Mouse (Mus musculus) CH12.LX (cell line): ENCODE data around the gene Pop4. TPM values are rescaled to one million over a fixed set of nuclear protein-coding genes. Genes with fewer than 3 reads are reported as not detected.

Experiments used
- DNase-seq: peaks from one replicate; pipeline ENCODE4 v3.0.0-alpha.2; 2013; ENCODE audit errors: extremely low read depth
- H3K27ac ChIP-seq: 2 replicates; pipeline ENCODE4 v1.5.1; 2012; ENCODE audit warnings: low read depth, mild to moderate bottlenecking, control low read depth, moderate library complexity; ENCODE audit not compliant: insufficient read depth
- H3K27me3 ChIP-seq: replicated peaks from 2 replicates; pipeline ENCODE3; 2012; ENCODE audit warnings: inconsistent platforms
- H3K36me3 ChIP-seq, 2 experiments: replicated peaks in 1 of 2; 2 replicates each; pipeline versions ENCODE3 to v1.6.1; 2012; ENCODE audit warnings: inconsistent platforms in 1 of 2, low read length in 1 of 2, mild to moderate bottlenecking in 1 of 2, mixed read lengths in 1 of 2, moderate library complexity in 1 of 2; ENCODE audit not compliant: control insufficient read depth in 1 of 2, insufficient read depth in 1 of 2
- H3K4me1 ChIP-seq, 2 experiments: 2 replicates each; pipeline ENCODE4 v1.6.1; 2012; ENCODE audit warnings: inconsistent platforms in 1 of 2, moderate library complexity in 1 of 2; ENCODE audit not compliant: insufficient read depth in 2 of 2, control insufficient read depth in 1 of 2
- H3K4me2 ChIP-seq: 2 replicates; pipeline ENCODE4 v1.6.1; 2012; ENCODE audit warnings: low read depth, mild to moderate bottlenecking, control low read depth; ENCODE audit not compliant: poor library complexity, insufficient read depth, severe bottlenecking
- H3K4me3 ChIP-seq, 3 experiments: fragments of 150-350 bp in 1 of 3; sonication (generic) in 1 of 3; replicated peaks in 1 of 3; 2 replicates each; pipeline versions ENCODE3 to v1.5.1; 2011 to 2012; ENCODE audit warnings: low read depth in 2 of 3, low read length in 2 of 3, mild to moderate bottlenecking in 2 of 3, moderate library complexity in 2 of 3, control low read depth in 1 of 3, improper control_type of control experiment in 1 of 3, inconsistent platforms in 1 of 3, mixed read lengths in 1 of 3; ENCODE audit not compliant: poor library complexity in 1 of 3
- H3K79me2 ChIP-seq: replicated peaks from 2 replicates; pipeline ENCODE4 v1.6.1; 2012; ENCODE audit warnings: mild to moderate bottlenecking, moderate library complexity; ENCODE audit not compliant: control insufficient read depth, poor library complexity, insufficient read depth, severe bottlenecking; ENCODE audit errors: extremely low read depth
- H3K9ac ChIP-seq: 2 replicates; pipeline ENCODE4 v1.6.1; 2012; ENCODE audit warnings: low read depth, mild to moderate bottlenecking, control low read depth, moderate library complexity; ENCODE audit not compliant: insufficient read depth
- H3K9me3 ChIP-seq: replicated peaks from 2 replicates; pipeline ENCODE3; 2012; ENCODE audit warnings: low read length, inconsistent platforms, mixed read lengths
- BHLHE40 ChIP-seq: IDR thresholded peaks from 2 replicates; pipeline ENCODE4 v1.6.1; 2011; ENCODE audit warnings: mild to moderate bottlenecking, low read depth, low read length, improper control_type of control experiment
- E2F4 ChIP-seq: IDR thresholded peaks from 2 replicates; pipeline ENCODE4 v1.6.1; 2011; ENCODE audit warnings: low read depth, low read length, improper control_type of control experiment; ENCODE audit not compliant: insufficient replicate concordance
- EP300 ChIP-seq: IDR thresholded peaks from 2 replicates; pipeline ENCODE4 v1.6.1; 2011; ENCODE audit warnings: low read length, improper control_type of control experiment
- ETS1 ChIP-seq: conservative IDR thresholded peaks from 2 replicates; pipeline ENCODE4 v1.6.1; 2012; ENCODE audit warnings: low read depth, mild to moderate bottlenecking, inconsistent platforms, low read length, improper control_type of control experiment, moderate library complexity
- GABPA ChIP-seq: IDR thresholded peaks from 2 replicates; pipeline ENCODE4 v1.6.1; 2012; ENCODE audit warnings: low read depth, low read length, improper control_type of control experiment, inconsistent platforms; ENCODE audit not compliant: insufficient replicate concordance
- JUN ChIP-seq: IDR thresholded peaks from 2 replicates; pipeline ENCODE4 v1.6.1; 2011; ENCODE audit warnings: low read depth, mild to moderate bottlenecking, low read length, improper control_type of control experiment, moderate library complexity; ENCODE audit not compliant: insufficient read depth
- KAT2A ChIP-seq: IDR thresholded peaks from 2 replicates; pipeline ENCODE4 v1.6.1; 2012; ENCODE audit warnings: low read length, improper control_type of control experiment, inconsistent platforms; ENCODE audit not compliant: insufficient replicate concordance
- MAFK ChIP-seq: IDR thresholded peaks from 2 replicates; pipeline ENCODE4 v1.6.1; 2011; ENCODE audit warnings: low read length, improper control_type of control experiment; ENCODE audit not compliant: insufficient replicate concordance
- MAX ChIP-seq: IDR thresholded peaks from 2 replicates; pipeline ENCODE4 v1.6.1; 2011; ENCODE audit warnings: low read length, improper control_type of control experiment
- MAZ ChIP-seq: IDR thresholded peaks from 2 replicates; pipeline ENCODE4 v1.6.1; 2012; ENCODE audit warnings: low read depth, mild to moderate bottlenecking, inconsistent platforms, low read length, improper control_type of control experiment, moderate library complexity
- MEF2A ChIP-seq: IDR thresholded peaks from 2 replicates; pipeline ENCODE4 v1.6.1; 2014; ENCODE audit warnings: low read depth, mild to moderate bottlenecking, inconsistent platforms, low read length, improper control_type of control experiment, borderline replicate concordance
- MXI1 ChIP-seq: IDR thresholded peaks from 2 replicates; pipeline ENCODE4 v1.6.1; 2011; ENCODE audit warnings: mild to moderate bottlenecking, low read depth, low read length, improper control_type of control experiment
- NRF1 ChIP-seq: IDR thresholded peaks from 2 replicates; pipeline ENCODE4 v1.6.1; 2014; ENCODE audit warnings: low read depth, mild to moderate bottlenecking, inconsistent platforms, low read length, improper control_type of control experiment, moderate library complexity
- RCOR1 ChIP-seq: conservative IDR thresholded peaks from 2 replicates; pipeline ENCODE4 v1.6.1; 2012; ENCODE audit warnings: low read depth, mild to moderate bottlenecking, inconsistent platforms, low read length, improper control_type of control experiment
- SIN3A ChIP-seq: IDR thresholded peaks from 2 replicates; pipeline ENCODE4 v1.6.1; 2012; ENCODE audit warnings: low read length, improper control_type of control experiment, inconsistent platforms
- TCF12 ChIP-seq: IDR thresholded peaks from 2 replicates; pipeline ENCODE4 v1.6.1; 2014; ENCODE audit warnings: low read depth, mild to moderate bottlenecking, inconsistent platforms, low read length, improper control_type of control experiment
- UBTF ChIP-seq: IDR thresholded peaks from 2 replicates; pipeline ENCODE4 v1.6.1; 2012; ENCODE audit warnings: low read depth, mild to moderate bottlenecking, inconsistent platforms, low read length, improper control_type of control experiment, moderate library complexity
- ZC3H11A ChIP-seq: IDR thresholded peaks from 2 replicates; pipeline ENCODE4 v1.6.1; 2012; ENCODE audit warnings: low read depth, mild to moderate bottlenecking, inconsistent platforms, low read length, improper control_type of control experiment
- ZKSCAN1 ChIP-seq: IDR thresholded peaks from 2 replicates; pipeline ENCODE4 v1.6.1; 2012; ENCODE audit warnings: low read depth, inconsistent platforms, low read length, improper control_type of control experiment, borderline replicate concordance
- ZMIZ1 ChIP-seq: IDR thresholded peaks from 2 replicates; pipeline ENCODE4 v1.6.1; 2012; ENCODE audit warnings: low read depth, mild to moderate bottlenecking, inconsistent platforms, low read length, improper control_type of control experiment
- dilution Hi-C: fragments of 300-500 bp; cut with MboI; formaldehyde crosslinking; loops from 2 replicates; pipeline ENCODE4 v1.14.3; 2020; ENCODE audit warnings: low sequenced_read_pairs; ENCODE audit not compliant: extremely low pct_unique_long_range_greater_than_20kb, extremely low pct_ligation_motif_present
- in situ Hi-C: fragments of 300-500 bp; cut with MboI; formaldehyde crosslinking; loops from 3 replicates; pipeline ENCODE4 v1.14.3; 2019; ENCODE audit warnings: low sequenced_read_pairs, low pct_ligation_motif_present, low pct_unique_long_range_greater_than_20kb, mixed read lengths
- polyA plus RNA-seq: library from polyadenylated mRNA; unstranded; fragments of >175 nt; gene quantifications from 2 replicates; pipeline ENCODE4 v1.2.1, GENCODE M21; 2012; ENCODE audit warnings: low read depth; ENCODE audit not compliant: insufficient read length
- total RNA-seq, 2 experiments: library from RNA; depleted of rRNA; stranded (reverse); fragments of 300-350 nt in 1 of 2; fragments of >200 nt in 1 of 2; gene quantifications; 2 replicates each; pipeline ENCODE4 v1.2.3; 2012 to 2014

The Pop4 gene
- total and polyA plus RNA-seq, 3 experiments: 33.5 to 64.0 (median 50.5) TPM

DNA sequence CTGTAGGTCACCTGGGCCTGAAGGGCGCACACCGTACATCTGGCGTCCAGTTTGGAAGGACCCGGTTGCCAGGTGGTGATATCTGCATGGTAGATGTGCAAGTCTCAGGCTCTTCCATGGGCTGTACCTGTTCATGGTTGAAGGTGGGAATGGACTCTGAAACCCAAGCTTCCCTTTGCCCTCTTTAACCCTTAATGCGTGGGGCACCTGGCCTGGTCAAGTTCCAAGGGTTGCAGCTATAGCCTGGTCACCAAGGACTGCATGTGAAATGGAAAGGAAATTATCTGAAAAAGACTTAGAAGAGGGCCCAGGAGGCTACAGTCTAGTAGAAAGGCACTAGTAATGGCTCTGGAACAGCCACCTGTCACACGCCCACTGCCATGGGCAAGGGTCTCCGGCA is 50.4 kb downstream of the Pop4 start:
- H3K36me3 ChIP-seq: no peaks in the 10 kb centered on the region
- in situ Hi-C loops: no loop called here
- H3K9ac ChIP-seq: no peak overlapping the region
- dilution Hi-C loops: no loop called here
- no peak for TF ChIP-seq MXI1
- TF ChIP-seq ZMIZ1: no peak
- no peak for TF ChIP-seq MAFK
- TF ChIP-seq SIN3A: no peak
- no peak for TF ChIP-seq ZC3H11A
- no peak for TF ChIP-seq E2F4
- no peak for TF ChIP-seq JUN
- TF ChIP-seq GABPA: no peak
- TF ChIP-seq EP300: no peak
- H3K4me2 ChIP-seq: no peak overlapping the region
- H3K27me3 ChIP-seq: peaks cover 7% of the 10 kb centered on the region
- H3K79me2 ChIP-seq: no peaks in the 10 kb centered on the region
- peaks cover 7 to 18% of the 10 kb centered on the region in 2 experiments for H3K4me1 ChIP-seq
- DNase-seq: no peak
- H3K4me3 ChIP-seq: no peak overlapping the region
- H3K9me3 ChIP-seq: no peaks in the 10 kb centered on the region
- no peak overlapping the region for H3K27ac ChIP-seq

DNA sequence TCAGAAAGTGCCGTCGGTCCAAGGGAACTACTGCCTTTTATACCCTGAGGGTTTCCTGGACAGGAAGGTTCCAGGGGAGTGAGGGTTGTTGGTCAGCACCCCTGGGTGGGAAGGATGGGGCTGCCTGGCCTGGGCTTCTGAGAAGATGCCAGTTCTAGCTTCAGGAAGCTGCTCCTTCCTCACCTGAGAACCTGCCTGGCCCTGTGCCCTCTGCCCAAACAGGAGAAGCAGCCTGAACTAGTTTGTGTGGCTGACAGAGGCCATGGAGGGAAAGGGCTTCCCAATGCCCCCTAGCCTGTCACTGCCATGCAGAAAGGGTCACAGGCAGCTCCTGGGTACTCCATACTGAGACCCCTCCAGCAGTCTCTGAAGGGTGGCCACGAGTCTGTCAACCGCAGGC is 51.7 kb downstream of the Pop4 start:
- dilution Hi-C loops (no loop called here), in situ Hi-C loops (no loop called here)
- no peak for DNase-seq
- TF ChIP-seq NRF1 (no peak), MAZ (no peak), RCOR1 (no peak), TCF12 (no peak), MAX (no peak), KAT2A (no peak), SIN3A (no peak), EP300 (no peak), BHLHE40 (no peak), UBTF (no peak), ETS1 (no peak), ZKSCAN1 (no peak), MEF2A (no peak)
- Histone ChIP-seq H3K27ac (no peak overlapping the region), H3K4me2 (no peak overlapping the region), H3K4me1 (peaks cover 12 to 27% of the 10 kb centered on the region in 2 experiments), H3K9ac (no peak overlapping the region), H3K36me3 (no peaks in the 10 kb centered on the region), H3K9me3 (no peaks in the 10 kb centered on the region), H3K79me2 (no peaks in the 10 kb centered on the region), H3K4me3 (no peak overlapping the region), H3K27me3 (peaks cover 7% of the 10 kb centered on the region)
